Mouse (Mus musculus) embryonic facial prominence, embryonic 12.5 days (tissue): Measurements from ENCODE around the gene 4931414P19Rik. TPM values are rescaled to one million over a fixed set of nuclear protein-coding genes. Genes with fewer than 3 reads are reported as not detected.
"Not testable (repeated sequence)": the region's sequence is repeated elsewhere in the genome, so short reads cannot be mapped to it uniquely, and the experiment has no call there.

Source experiments
- ATAC-seq: fragments of 200-750 bp; cut with Nextera tagmentation; 2 replicates; pipeline ENCODE4 v1.8.0; 2017; ENCODE audit not compliant: insufficient number of reproducible peaks, insufficient read depth, low FRiP score, low TSS enrichment
- H3K27ac ChIP-seq: fragments of 300-500 bp; sonication (generic); 2 replicates; pipeline ENCODE4 v1.5.1; 2016; ENCODE audit warnings: mild to moderate bottlenecking
- H3K27me3 ChIP-seq: fragments of 300-500 bp; sonication (generic); 2 replicates; pipeline ENCODE4 v1.6.1; 2016; ENCODE audit warnings: mild to moderate bottlenecking, moderate library complexity
- H3K36me3 ChIP-seq: fragments of 300-500 bp; sonication (generic); 2 replicates; pipeline ENCODE4 v1.6.1; 2016; ENCODE audit warnings: mild to moderate bottlenecking
- H3K4me1 ChIP-seq: fragments of 300-500 bp; sonication (generic); 2 replicates; pipeline ENCODE4 v1.6.1; 2016
- H3K4me2 ChIP-seq: fragments of 300-500 bp; sonication (generic); replicated peaks from 2 replicates; pipeline ENCODE4 v1.6.1; 2016; ENCODE audit warnings: mild to moderate bottlenecking, moderate library complexity
- H3K4me3 ChIP-seq: fragments of 300-500 bp; sonication (generic); 2 replicates; pipeline ENCODE4 v1.5.1; 2016; ENCODE audit warnings: mild to moderate bottlenecking
- H3K9ac ChIP-seq: fragments of 300-500 bp; sonication (generic); 2 replicates; pipeline ENCODE4 v1.6.1; 2016; ENCODE audit warnings: mild to moderate bottlenecking, moderate library complexity
- H3K9me3 ChIP-seq: fragments of 300-500 bp; sonication (generic); 2 replicates; pipeline ENCODE4 v1.6.1; 2016; ENCODE audit warnings: mild to moderate bottlenecking, moderate library complexity
- WGBS: fragments of 180-500 bp; shearing (Covaris S2); methylation state at CpG from one replicate; pipeline ENCODE4 v1.1.7; 2016; 5-methylcytosine and 5-hydroxymethylcytosine counted together
- polyA plus RNA-seq: library from polyadenylated mRNA; unstranded; fragments of >200 nt; fragmentation: Nextera tagmentation; extraction: Ambion mirVana; gene quantifications from 2 replicates; pipeline ENCODE4 v1.2.1, GENCODE M21; 2016

4931414P19Rik gene
- polyA plus RNA-seq, 1 experiment from 2014 or later, result 10.1 TPM

DNA sequence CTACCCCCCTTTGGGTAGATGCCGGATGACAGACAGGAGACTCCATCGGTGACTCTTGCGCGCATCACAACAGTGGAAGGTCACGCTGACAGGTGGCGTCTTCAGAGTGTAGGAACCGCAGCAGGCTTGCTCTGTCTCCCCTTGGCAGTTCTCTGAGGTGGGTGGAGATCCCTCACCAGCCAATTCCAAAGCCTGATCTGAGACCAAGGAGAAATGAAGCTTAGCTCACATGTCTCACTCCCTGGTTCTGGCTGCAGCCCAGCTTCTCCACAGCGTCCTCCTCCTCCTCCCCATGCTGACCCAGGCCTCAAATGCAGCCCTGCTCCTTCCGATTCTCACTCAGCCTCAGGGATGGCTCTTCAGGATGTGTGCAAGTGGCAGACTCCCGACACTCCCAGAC, 19.2 kb upstream of the 4931414P19Rik start:
- no peaks in the 10 kb centered on the region for H3K9me3 ChIP-seq
- H3K4me1 ChIP-seq, result no peaks in the 10 kb centered on the region
- no peak overlapping the region for H3K4me2 ChIP-seq
- H3K27me3 ChIP-seq, result 0 out of 2 replicates have a peak, but pooled peaks cover 5% of the 10 kb centered on the region
- H3K36me3 ChIP-seq, result 0 out of 2 replicates have a peak, but pooled peaks cover 1% of the 10 kb centered on the region
- H3K9ac ChIP-seq, result no peak overlapping the region
- no peak overlapping the region for H3K27ac ChIP-seq
- ATAC-seq, result no peak
- H3K4me3 ChIP-seq, result no peak overlapping the region
- WGBS, result 53% methylated on average over 10 of the region's 10 CpGs

- Histone ChIP-seq H3K36me3 (no peaks in the 10 kb centered on the region), H3K4me1 (no peaks in the 10 kb centered on the region), H3K4me2 (no peak overlapping the region), H3K9ac (no peak overlapping the region), H3K4me3 (no peak overlapping the region), H3K9me3 (no peaks in the 10 kb centered on the region), H3K27ac (no peak overlapping the region), H3K27me3 (0 out of 2 replicates have a peak, but pooled peaks cover 5% of the 10 kb centered on the region)
- 85% methylated on average over 6 of the region's 6 CpGs for WGBS
- no peak for ATAC-seq
These were observed 17.5 kb upstream of the 4931414P19Rik start for GRCm38 (mm10) chr14:54623334-54623733.

GRCm38 (mm10) chr14:54621133-54621532, 15.3 kb upstream of the 4931414P19Rik start, which contains the start of gene Psmb11:
Gene Psmb11 (plus strand): TSS chr14:54621433.
- no peak for ATAC-seq
- WGBS, result 78% methylated on average over 1 of the region's 1 CpGs
- 0 out of 2 replicates have a peak, but pooled peaks cover 5% of the 10 kb centered on the region for H3K4me1 ChIP-seq

DNA sequence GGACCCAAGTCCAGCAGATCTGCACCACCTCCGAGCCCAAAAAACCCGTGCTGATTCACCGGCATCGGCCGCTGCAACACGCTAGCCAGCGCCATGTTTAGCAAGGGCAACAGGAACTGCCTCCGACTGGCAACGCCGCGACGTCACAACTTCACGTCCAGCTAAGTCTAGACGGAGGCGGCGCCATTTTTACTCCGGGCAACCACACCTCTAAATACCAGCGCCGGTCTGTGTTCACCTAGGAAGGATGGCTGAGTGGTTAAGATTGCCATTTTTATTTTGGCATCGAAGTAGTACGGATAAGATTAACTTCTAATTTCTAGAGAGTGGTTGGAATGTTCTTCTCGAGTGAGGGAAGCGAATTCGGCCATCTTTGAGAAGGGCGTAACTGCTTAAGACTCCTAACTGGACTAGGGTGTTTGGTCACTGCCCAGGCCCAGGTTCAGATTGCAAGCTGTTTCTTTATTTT, 12.1 kb upstream of the 4931414P19Rik start, which contains the start of gene Psmb5:
Gene Psmb5, minus strand, starts transcription at position 126 of the 469 bp plus-strand sequence.
- WGBS, result under 1% methylated on average over 25 of the region's 25 CpGs
- no peaks in the 10 kb centered on the region for H3K9me3 ChIP-seq
- peak within 1 kb of the TSS; percentile 88 for H3K4me3 ChIP-seq
- 0 out of 2 replicates have a peak, but pooled peaks cover 5% of the 10 kb centered on the region for H3K4me1 ChIP-seq
- H3K27ac ChIP-seq, result peak within 1 kb of the TSS; percentile 86
- peak within 1 kb of the TSS; percentile 86 for H3K9ac ChIP-seq
- peaks cover 27% of the 10 kb centered on the region for H3K36me3 ChIP-seq
- peak; percentile 81 for ATAC-seq
- peak within 1 kb of the TSS; percentile 67 for H3K4me2 ChIP-seq
- H3K27me3 ChIP-seq, result no peaks in the 10 kb centered on the region

More at GRCm38 (mm10) chr14:54621133-54621532, 15.3 kb upstream of the 4931414P19Rik start, which contains the start of gene Psmb11:
- Histone ChIP-seq H3K4me3 (no peak within 1 kb of the TSS), H3K9me3 (no peaks in the 10 kb centered on the region), H3K27ac (no peak within 1 kb of the TSS), H3K9ac (no peak within 1 kb of the TSS), H3K27me3 (0 out of 2 replicates have a peak, but pooled peaks cover 5% of the 10 kb centered on the region), H3K4me2 (no peak within 1 kb of the TSS), H3K36me3 (peaks cover 5% of the 10 kb centered on the region; the same call in 1 of the 2 replicates)

DNA sequence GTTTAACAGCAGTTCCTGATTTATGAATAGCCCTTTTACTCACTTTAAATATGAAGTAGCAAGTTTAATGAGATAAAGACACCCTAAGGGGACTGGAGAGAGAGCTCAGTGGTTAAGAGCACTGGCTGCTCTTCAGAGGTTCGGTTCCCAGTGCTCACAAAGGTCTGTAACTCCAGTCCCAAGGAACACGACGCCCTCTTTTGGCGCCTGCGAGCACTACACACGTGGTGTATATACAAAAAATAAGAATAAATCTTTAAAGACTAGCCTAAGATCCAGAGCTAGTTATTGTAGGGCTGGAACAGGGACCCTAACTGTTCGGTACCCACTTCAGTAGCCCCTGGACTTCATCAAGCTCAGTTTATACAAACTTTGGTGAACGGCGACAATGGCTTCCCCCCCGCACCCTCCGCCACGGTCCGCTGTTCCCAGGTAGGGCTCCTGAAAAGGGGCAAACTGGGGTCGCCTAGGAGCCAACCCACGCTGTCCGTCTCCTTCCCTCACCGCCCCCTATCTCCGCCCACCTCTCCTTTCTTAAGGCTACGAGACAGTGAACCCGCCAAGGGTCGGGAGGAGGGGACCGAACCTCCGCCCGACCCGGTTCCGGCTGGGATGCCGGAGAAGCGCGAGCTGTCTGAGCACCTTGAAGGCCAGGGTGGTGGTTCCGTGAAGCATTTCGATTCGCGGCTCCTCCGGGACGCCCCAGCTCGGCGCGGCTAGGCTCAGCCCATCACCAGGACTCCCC, 11.5 kb upstream of the 4931414P19Rik start:
- peak; percentile 11; the same call in 1 of the 2 replicates for ATAC-seq
- Histone ChIP-seq H3K4me2 (peak overlapping the region; percentile 67), H3K4me3 (peak overlapping the region; percentile 88), H3K27me3 (no peaks in the 10 kb centered on the region), H3K36me3 (peaks cover 33% of the 10 kb centered on the region), H3K9ac (peak overlapping the region; percentile 86), H3K9me3 (no peaks in the 10 kb centered on the region), H3K4me1 (0 out of 2 replicates have a peak, but pooled peaks cover 5% of the 10 kb centered on the region), H3K27ac (peak overlapping the region; percentile 86)
- 2% methylated on average over 38 of the region's 38 CpGs for WGBS

GRCm38 (mm10) chr14:54616226-54616825, 10.5 kb upstream of the 4931414P19Rik start:
- Histone ChIP-seq H3K9ac (no peak overlapping the region), H3K36me3 (peaks cover 41% of the 10 kb centered on the region), H3K27ac (no peak overlapping the region), H3K4me2 (peak overlapping the region; percentile 67; the same call in 1 of the 2 replicates), H3K4me1 (0 out of 2 replicates have a peak, but pooled peaks cover 5% of the 10 kb centered on the region), H3K9me3 (no peaks in the 10 kb centered on the region), H3K4me3 (no peak overlapping the region), H3K27me3 (no peaks in the 10 kb centered on the region)
- no peak for ATAC-seq
- WGBS, result 90% methylated on average over 16 of the region's 16 CpGs

- H3K4me2 ChIP-seq, H3K4me3 ChIP-seq, H3K4me1 ChIP-seq, H3K9me3 ChIP-seq, H3K27ac ChIP-seq, H3K27me3 ChIP-seq, H3K9ac ChIP-seq, ATAC-seq: not testable (repeated sequence)
- peaks cover 41% of the 10 kb centered on the region for H3K36me3 ChIP-seq
- 94% methylated on average over 16 of the region's 16 CpGs for WGBS
These were observed 8.3 kb upstream of the 4931414P19Rik start for GRCm38 (mm10) chr14:54614130-54614529.

DNA sequence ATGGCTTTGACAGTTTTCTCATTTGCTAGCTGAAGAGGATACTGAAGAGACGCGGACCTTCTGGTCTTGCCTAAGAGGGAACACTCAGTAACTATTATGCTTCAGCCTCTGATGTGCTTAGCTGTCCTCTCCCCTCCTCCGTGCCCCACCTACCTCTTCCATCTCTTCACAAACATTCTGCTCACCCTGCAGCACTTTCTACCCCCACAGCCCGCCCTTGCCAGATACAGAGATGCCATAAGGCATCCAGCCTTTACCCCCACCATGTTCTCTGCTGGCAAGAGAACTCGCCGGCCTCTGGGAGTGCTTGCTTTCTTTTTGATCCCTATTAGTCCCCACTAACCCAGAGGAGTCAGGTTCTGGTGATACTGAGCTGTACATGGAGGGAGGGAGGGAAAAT, 4.9 kb upstream of the 4931414P19Rik start:
- ATAC-seq, result no peak
- Histone ChIP-seq H3K9me3 (no peaks in the 10 kb centered on the region), H3K4me1 (no peaks in the 10 kb centered on the region), H3K27ac (no peak overlapping the region), H3K27me3 (no peaks in the 10 kb centered on the region), H3K9ac (no peak overlapping the region), H3K4me3 (no peak overlapping the region), H3K4me2 (no peak overlapping the region), H3K36me3 (peaks cover 34% of the 10 kb centered on the region)
- WGBS, result 76% methylated on average over 6 of the region's 6 CpGs

GRCm38 (mm10) chr14:54609962-54610361, 4.2 kb upstream of the 4931414P19Rik start:
- no peak overlapping the region for H3K4me3 ChIP-seq
- ATAC-seq, result no peak
- H3K4me1 ChIP-seq, result no peaks in the 10 kb centered on the region; the same call in 1 of the 2 replicates
- no peak overlapping the region for H3K27ac ChIP-seq
- no peak overlapping the region for H3K9ac ChIP-seq
- H3K4me2 ChIP-seq, result no peak overlapping the region
- H3K9me3 ChIP-seq, result no peaks in the 10 kb centered on the region
- H3K36me3 ChIP-seq, result peaks cover 27% of the 10 kb centered on the region
- WGBS, result 80% methylated on average over 4 of the region's 4 CpGs
- no peaks in the 10 kb centered on the region for H3K27me3 ChIP-seq

- ATAC-seq, result no peak
- Histone ChIP-seq H3K9me3 (no peaks in the 10 kb centered on the region), H3K4me1 (peaks cover 3% of the 10 kb centered on the region), H3K27me3 (no peaks in the 10 kb centered on the region), H3K4me3 (no peak overlapping the region), H3K4me2 (no peak overlapping the region), H3K9ac (no peak overlapping the region), H3K36me3 (peaks cover 20% of the 10 kb centered on the region), H3K27ac (0 out of 2 replicates have a peak overlapping the region, but pooled peaks have one; percentile 30)
- whole genome bisulfite sequencing, result 59% methylated on average over 4 of the region's 4 CpGs
These were observed 3.5 kb upstream of the 4931414P19Rik start for GRCm38 (mm10) chr14:54609245-54609644.

DNA sequence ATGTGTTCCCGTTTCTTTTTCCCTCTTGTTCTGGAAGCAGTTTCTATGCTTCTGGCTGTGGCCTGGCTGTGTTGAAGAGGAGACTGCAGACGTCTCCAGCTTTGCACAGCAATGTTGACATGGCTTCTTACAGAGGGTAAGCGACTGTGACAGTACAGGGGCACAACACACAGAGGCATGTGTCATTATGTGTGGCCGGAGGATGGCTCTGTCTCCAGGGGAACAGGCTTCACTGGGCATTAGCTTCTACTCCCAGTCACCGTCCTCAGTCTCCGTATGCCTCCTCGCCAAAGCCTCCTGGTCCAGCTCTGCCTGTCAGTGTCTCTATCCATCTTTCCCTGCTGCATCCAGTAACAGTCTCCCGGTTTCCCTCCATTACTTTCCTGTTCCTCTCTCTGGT, 1.4 kb upstream of the 4931414P19Rik start:
- Histone ChIP-seq H3K9me3 (no peaks in the 10 kb centered on the region), H3K4me1 (peaks cover 9% of the 10 kb centered on the region), H3K36me3 (peaks cover 8% of the 10 kb centered on the region; the same call in 1 of the 2 replicates), H3K4me2 (no peak overlapping the region), H3K27ac (no peak overlapping the region), H3K27me3 (no peaks in the 10 kb centered on the region), H3K9ac (no peak overlapping the region), H3K4me3 (no peak overlapping the region)
- 55% methylated on average over 8 of the region's 8 CpGs for WGBS
- no peak for ATAC-seq
